Mouse (Mus musculus) kidney, adult 2 months (tissue): ENCODE results near the gene Olfr651.

ENCODE experiments used
- CTCF ChIP-seq: fragments of 200-500 bp; conservative IDR thresholded peaks from 2 replicates; pipeline ENCODE4 v1.5.1; 2011; ENCODE audit warnings: low read depth, mild to moderate bottlenecking, control low read depth, low read length, moderate library complexity, mixed read lengths; ENCODE audit not compliant: insufficient read depth, insufficient read length
- POLR2A ChIP-seq: fragments of 200-500 bp; IDR thresholded peaks from one replicate; pipeline ENCODE4 v1.6.1; 2011; ENCODE audit warnings: low read depth, low read length, control low read depth

DNA sequence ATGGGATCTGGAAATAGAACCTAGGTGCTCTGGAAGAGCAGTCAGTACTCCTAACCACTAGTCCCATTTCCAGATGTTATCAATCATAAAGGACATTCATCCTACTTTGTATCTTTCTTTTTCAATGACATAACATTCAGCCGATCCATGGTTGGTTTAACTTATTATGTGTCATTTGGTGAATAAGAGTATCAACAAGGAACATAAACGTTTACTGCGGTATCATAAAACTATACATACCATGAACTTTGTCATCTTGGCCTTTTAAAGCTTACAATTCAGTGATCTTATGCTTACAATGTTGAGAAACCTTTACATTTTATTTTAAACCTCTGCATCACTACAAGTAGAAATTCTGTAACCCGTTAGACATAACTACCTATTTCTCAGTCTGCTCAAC, 31.5 kb downstream of the Olfr651 start:
- no peak for TF ChIP-seq POLR2A
- TF ChIP-seq CTCF, result no peak
